Mouse (Mus musculus) limb, embryonic 14.5 days (tissue): ENCODE measurements at regions not wholly inside any gene's neighbourhood (a gene's known extent, or its start where the extent isn't known, plus 50 kb on each side); places are given as distances from the start of the nearest gene placed in this dataset.
A peak's percentile ranks its signal among the peaks of the same experiment; 100 is the strongest.

ENCODE experiments used
- ATAC-seq: fragments of 200-750 bp; cut with Nextera tagmentation; 2 replicates; pipeline ENCODE4 v1.8.0; 2017; ENCODE audit warnings: low read depth, moderate number of reproducible peaks, moderate TSS enrichment; ENCODE audit not compliant: low FRiP score
- DNase-seq: peaks from one replicate; pipeline ENCODE4 v3.0.0-alpha.2; 2015; ENCODE audit warnings: low spot score
- H3K27ac ChIP-seq: fragments of 300-500 bp; sonication (generic); replicated peaks from 2 replicates; pipeline ENCODE4 v1.5.1; 2014; ENCODE audit warnings: low read depth, mild to moderate bottlenecking, low read length, moderate library complexity, mixed read lengths
- H3K27me3 ChIP-seq: fragments of 300-500 bp; sonication (generic); 2 replicates; pipeline ENCODE4 v1.6.1; 2014; ENCODE audit warnings: low read length, mixed read lengths; ENCODE audit not compliant: control insufficient read depth, insufficient read depth
- H3K36me3 ChIP-seq: fragments of 300-500 bp; sonication (generic); 2 replicates; pipeline ENCODE4 v1.6.1; 2014; ENCODE audit warnings: mild to moderate bottlenecking, low read length, moderate library complexity, mixed read lengths; ENCODE audit not compliant: control insufficient read depth, insufficient read depth
- H3K4me1 ChIP-seq: fragments of 300-500 bp; sonication (generic); 2 replicates; pipeline ENCODE4 v1.6.1; 2014; ENCODE audit warnings: antibody characterized with exemption, low read length, mixed read lengths; ENCODE audit not compliant: control insufficient read depth, insufficient read depth
- H3K4me2 ChIP-seq: fragments of 300-500 bp; sonication (generic); replicated peaks from 2 replicates; pipeline ENCODE4 v1.6.1; 2014; ENCODE audit warnings: low read depth, mild to moderate bottlenecking, low read length, moderate library complexity; ENCODE audit not compliant: severe bottlenecking
- H3K4me3 ChIP-seq: fragments of 300-500 bp; sonication (generic); replicated peaks from 2 replicates; pipeline ENCODE4 v1.5.1; 2014; ENCODE audit warnings: low read length
- H3K9ac ChIP-seq: fragments of 300-500 bp; sonication (generic); 2 replicates; pipeline ENCODE4 v1.6.1; 2014; ENCODE audit warnings: mild to moderate bottlenecking, low read depth, low read length, moderate library complexity; ENCODE audit not compliant: severe bottlenecking
- H3K9me3 ChIP-seq: fragments of 300-500 bp; sonication (generic); 2 replicates; pipeline ENCODE4 v1.6.1; 2016; ENCODE audit warnings: low read length; ENCODE audit not compliant: control insufficient read depth
- POLR2A ChIP-seq: fragments of 200-500 bp; IDR thresholded peaks from 2 replicates; pipeline ENCODE4 v1.8.0; 2012; ENCODE audit warnings: inconsistent platforms, mild to moderate bottlenecking, moderate library complexity, borderline replicate concordance; ENCODE audit not compliant: insufficient read depth, insufficient read length; ENCODE audit errors: extremely low read depth
- WGBS: fragments of 180-500 bp; shearing (Covaris S2); extraction: QIAGEN DNeasy Blood & Tissue Kit; methylation state at CpG from one replicate; pipeline ENCODE4 v1.1.7; 2014; 5-methylcytosine and 5-hydroxymethylcytosine counted together

DNA sequence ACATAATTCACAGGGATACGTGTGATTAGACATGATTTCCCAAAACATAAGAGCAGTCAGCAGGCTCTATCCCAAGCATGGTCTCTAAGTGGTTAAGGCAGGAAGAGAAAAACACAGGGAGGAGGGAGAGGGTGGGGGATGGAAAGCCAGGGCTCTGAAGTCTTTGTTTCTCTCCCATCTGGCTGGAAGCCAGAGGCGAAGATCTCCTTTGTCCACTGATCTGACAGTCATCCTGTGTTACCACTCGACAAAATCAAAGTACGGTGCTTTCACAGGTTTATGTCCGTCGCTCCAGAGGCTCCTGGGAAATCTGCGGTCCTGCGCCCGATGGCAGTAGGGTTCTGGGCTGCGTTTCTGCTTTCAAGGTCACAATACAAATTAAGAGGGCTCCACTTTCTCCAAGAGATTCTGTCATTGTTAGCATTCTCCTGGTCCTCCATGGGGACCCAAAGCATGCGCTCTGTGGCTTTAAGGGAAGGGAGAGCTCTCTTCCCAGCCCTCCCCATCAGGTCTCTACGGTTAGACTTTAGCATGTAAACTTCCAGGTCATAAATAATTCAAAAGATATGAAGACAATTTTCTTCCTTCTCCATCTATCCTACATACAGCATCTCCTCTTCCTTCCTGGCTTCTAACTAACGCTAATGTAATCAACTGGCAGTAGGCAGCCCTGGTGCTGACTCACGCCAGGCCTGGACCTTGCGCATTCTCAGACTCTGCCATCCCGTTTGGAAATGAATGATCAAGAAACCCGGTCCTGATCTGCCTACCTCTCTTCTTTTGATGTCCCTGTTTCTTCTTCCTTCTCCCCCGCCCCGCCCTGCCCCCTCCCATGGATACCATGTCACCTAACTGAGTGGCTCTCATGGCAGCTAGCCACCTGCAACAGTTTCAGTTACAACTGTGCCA, 102.0 kb upstream of the Klf7 start:
- no peak overlapping the region for H3K27ac ChIP-seq
- no peaks in the 10 kb centered on the region for H3K36me3 ChIP-seq
- H3K4me3 ChIP-seq = no peak overlapping the region
- TF ChIP-seq POLR2A = no peak
- 79% methylated on average over 19 of the region's 19 CpGs for WGBS
- ATAC-seq = no peak
- H3K9me3 ChIP-seq = no peaks in the 10 kb centered on the region
- peak; percentile 21 for DNase-seq
- peaks cover 9% of the 10 kb centered on the region for H3K4me1 ChIP-seq
- no peaks in the 10 kb centered on the region for H3K27me3 ChIP-seq
- no peak overlapping the region for H3K9ac ChIP-seq
- H3K4me2 ChIP-seq = no peak overlapping the region

DNA sequence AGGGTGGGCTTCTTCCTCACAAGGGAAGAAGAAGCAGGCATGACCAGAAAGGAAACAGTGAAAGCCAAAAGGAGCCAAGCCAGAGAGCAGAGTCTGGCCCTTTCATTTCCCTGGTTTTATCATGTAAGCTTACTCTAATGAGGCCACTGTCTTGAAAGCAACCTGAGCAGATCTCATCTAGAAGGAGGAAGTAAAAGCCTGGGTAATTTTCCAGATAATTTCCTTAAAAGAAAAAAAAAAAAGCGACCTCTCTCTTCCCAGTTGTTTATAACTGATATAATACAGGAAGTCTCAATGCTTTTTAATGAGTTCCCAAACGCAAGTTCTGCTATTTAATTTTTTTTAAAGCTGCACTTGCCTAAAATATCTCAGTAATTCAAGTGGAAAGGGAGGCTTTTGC, 100.4 kb upstream of the Klf7 start:
- Histone ChIP-seq H3K27ac (no peak overlapping the region), H3K9ac (no peak overlapping the region), H3K4me3 (no peak overlapping the region), H3K36me3 (no peaks in the 10 kb centered on the region), H3K9me3 (no peaks in the 10 kb centered on the region), H3K4me1 (peaks cover 9% of the 10 kb centered on the region), H3K27me3 (no peaks in the 10 kb centered on the region), H3K4me2 (no peak overlapping the region)
- ATAC-seq = no peak
- WGBS = 46% methylated on average over 2 of the region's 2 CpGs
- no peak for DNase-seq
- TF ChIP-seq POLR2A = no peak

DNA sequence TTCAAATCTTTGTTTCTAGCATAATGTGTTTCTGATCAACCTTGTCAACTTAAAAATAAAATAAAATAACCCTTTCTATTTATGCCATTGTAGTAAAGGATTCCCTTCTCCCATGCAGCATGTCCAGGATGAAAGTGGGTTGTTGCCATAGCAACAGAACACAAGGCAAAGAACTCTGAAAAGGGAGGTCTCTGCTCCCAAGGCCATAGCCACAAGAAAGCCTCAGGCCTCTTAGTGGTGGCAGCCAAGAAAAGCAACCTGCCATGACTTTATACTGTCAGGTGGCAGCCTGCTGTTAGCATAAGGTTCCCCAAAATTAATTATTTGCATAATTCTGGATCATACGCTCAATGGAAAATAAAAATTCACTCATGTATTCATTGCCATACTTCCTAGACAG, 98.4 kb upstream of the Klf7 start:
- Histone ChIP-seq H3K9me3 (no peaks in the 10 kb centered on the region), H3K27me3 (no peaks in the 10 kb centered on the region), H3K4me2 (no peak overlapping the region), H3K27ac (no peak overlapping the region), H3K4me1 (no peaks in the 10 kb centered on the region), H3K36me3 (no peaks in the 10 kb centered on the region), H3K9ac (no peak overlapping the region), H3K4me3 (no peak overlapping the region)
- WGBS = 91% methylated on average over 1 of the region's 1 CpGs
- no peak for DNase-seq
- ATAC-seq = no peak
- TF ChIP-seq POLR2A = no peak

DNA sequence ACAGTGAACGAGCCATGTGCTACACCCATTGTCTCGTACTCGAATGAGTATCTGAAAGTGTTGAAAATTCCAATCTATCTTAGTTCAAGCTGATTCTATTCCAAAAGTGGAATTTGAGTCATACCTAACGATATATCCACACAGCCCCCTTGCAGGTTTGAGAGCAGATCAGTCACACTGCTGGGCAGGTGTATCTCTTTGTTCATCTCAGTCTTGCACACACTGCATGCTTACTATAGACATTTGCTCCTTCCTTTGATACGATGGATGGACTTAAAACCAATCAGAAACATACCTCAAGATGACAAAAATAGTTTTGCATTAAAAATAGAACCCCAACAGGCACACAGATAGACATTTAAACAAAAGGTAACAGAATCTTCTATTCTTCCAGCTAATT, 98.0 kb upstream of the Klf7 start:
- H3K9ac ChIP-seq = no peak overlapping the region
- no peaks in the 10 kb centered on the region for H3K4me1 ChIP-seq
- 86% methylated on average over 5 of the region's 5 CpGs for WGBS
- H3K27ac ChIP-seq = no peak overlapping the region
- ATAC-seq (no peak), DNase-seq (no peak)
- no peak overlapping the region for H3K4me3 ChIP-seq
- H3K4me2 ChIP-seq = no peak overlapping the region
- H3K27me3 ChIP-seq = no peaks in the 10 kb centered on the region
- no peaks in the 10 kb centered on the region for H3K36me3 ChIP-seq
- H3K9me3 ChIP-seq = no peaks in the 10 kb centered on the region
- TF ChIP-seq POLR2A = no peak

DNA sequence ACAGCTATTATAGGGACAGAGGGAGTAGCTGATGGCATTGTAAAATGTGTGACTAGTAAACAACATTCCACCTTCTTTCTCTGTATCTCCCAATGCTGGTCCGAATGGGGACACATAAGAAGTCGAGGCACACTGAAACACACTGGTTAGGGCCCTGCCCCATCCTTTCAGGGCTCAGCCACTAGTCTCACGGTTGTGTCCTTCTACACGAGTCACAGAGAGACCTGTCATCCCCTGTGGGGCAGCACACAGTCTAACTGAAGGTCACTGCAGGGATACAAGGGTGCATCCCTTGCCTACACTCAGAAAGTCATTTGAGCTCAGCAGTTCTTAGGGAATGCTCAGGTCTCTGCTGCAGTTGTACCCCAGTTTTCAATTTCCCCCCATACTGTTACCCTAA, 93.6 kb upstream of the Klf7 start:
- no peaks in the 10 kb centered on the region for H3K36me3 ChIP-seq
- TF ChIP-seq POLR2A = no peak
- no peak for DNase-seq
- H3K9ac ChIP-seq = no peak overlapping the region
- no peak overlapping the region for H3K27ac ChIP-seq
- WGBS = 67% methylated on average over 4 of the region's 4 CpGs
- H3K4me1 ChIP-seq = no peaks in the 10 kb centered on the region
- no peaks in the 10 kb centered on the region for H3K9me3 ChIP-seq
- no peaks in the 10 kb centered on the region for H3K27me3 ChIP-seq
- H3K4me2 ChIP-seq = no peak overlapping the region
- no peak overlapping the region for H3K4me3 ChIP-seq
- no peak for ATAC-seq
